Mouse (Mus musculus): ENCODE results near the gene Cib1. TPM values are rescaled to one million over a fixed set of nuclear protein-coding genes. Genes with fewer than 3 reads are reported as not detected.

Cib1 gene
- polyA plus RNA-seq (2017; shearing (Covaris generic)), result 176 TPM

GRCm38 (mm10) chr7:80232489-80233029, at the start of gene Cib1, which contains the start of gene Gdpgp1:
Gene Cib1 (minus strand): TSS chr7:80232813.
Gene Gdpgp1 (plus strand): TSS chr7:80232865.

DNA sequence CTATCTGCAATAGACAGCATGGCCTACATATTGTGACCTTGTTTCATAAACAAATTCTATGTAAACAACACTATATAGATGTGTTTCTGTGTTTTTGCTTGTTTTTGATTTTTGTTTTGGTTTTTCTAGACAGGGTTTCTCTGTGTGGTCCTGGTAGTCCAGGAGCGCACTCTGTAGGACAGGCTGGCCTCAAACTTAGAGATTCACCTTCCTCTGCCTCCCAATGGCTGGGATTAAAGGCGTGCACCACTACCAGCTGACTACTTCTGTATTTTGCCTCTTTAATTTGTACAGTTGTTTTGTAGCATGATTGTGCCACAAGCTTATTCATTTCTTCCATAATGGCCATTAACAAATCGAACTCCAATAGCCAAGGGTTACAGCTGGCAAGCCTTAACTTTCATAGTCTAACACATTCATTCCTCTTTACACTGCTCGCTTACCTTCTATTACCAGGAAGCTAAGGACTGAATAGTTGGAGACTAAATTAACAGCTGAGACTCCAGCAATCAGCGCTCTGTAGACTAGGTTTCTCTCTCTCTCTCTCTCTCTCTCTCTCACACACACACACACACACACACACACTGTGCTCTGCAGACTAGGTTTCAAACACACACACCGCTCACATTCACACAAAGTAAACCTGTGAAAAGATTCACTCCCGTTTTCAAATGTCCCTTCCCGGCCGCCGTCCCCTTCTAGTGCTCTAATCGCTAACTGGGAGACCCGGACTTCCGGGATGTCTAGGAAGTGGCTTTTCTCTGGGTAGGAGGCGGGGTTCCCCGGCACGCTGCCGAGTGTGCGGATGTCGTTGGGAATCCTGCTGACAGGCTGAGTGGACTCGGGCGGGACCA, 36.5 kb upstream of the Cib1 start, which contains the start of gene Vps33b:
Gene Vps33b, plus strand, starts transcription at position 753 of the 854 bp plus-strand sequence.

GRCm38 (mm10) chr7:80260625-80261371, 28.2 kb upstream of the Cib1 start, which contains the start of gene Ngrn:
Gene Ngrn (plus strand): TSS chr7:80261215.

GRCm38 (mm10) chr7:80246148-80246721, 13.6 kb upstream of the Cib1 start, which contains the start of gene Ttll13:
Gene Ttll13 (plus strand): TSS chr7:80246376.

GRCm38 (mm10) chr7:80186531-80187296, 45.9 kb downstream of the Cib1 start, which contains the start of gene Sema4b:
Gene Sema4b (plus strand): TSS chr7:80186841.

Other genes with a start within 250 kb of the Cib1 start
- 3.4 TPM for gene Zfp710, start 208.0 kb downstream of the Cib1 start, polyA plus RNA-seq (2017; shearing (Covaris generic))
- gene Idh2, start 117.4 kb downstream of the Cib1 start, polyA plus RNA-seq (2017; shearing (Covaris generic)), result 52.6 TPM
- 10.4 TPM for gene Sema4b, start 46.0 kb downstream of the Cib1 start, polyA plus RNA-seq (2017; shearing (Covaris generic))
- 12.7 TPM for gene Gdpgp1, start 52 bp upstream of the Cib1 start, polyA plus RNA-seq (2017; shearing (Covaris generic))
- not detected for gene Ttll13, start 13.6 kb upstream of the Cib1 start, polyA plus RNA-seq (2017; shearing (Covaris generic))
- 66.5 TPM for gene Ngrn, start 28.4 kb upstream of the Cib1 start, polyA plus RNA-seq (2017; shearing (Covaris generic))
- gene Vps33b, start 36.8 kb upstream of the Cib1 start, polyA plus RNA-seq (2017; shearing (Covaris generic)), result 43.5 TPM
- gene Prc1, start 61.6 kb upstream of the Cib1 start, polyA plus RNA-seq (2017; shearing (Covaris generic)), result 13.7 TPM
- 36.3 TPM for gene Rccd1, start 91.6 kb upstream of the Cib1 start, polyA plus RNA-seq (2017; shearing (Covaris generic))
- 110 TPM for gene Unc45a, start 108.2 kb upstream of the Cib1 start, polyA plus RNA-seq (2017; shearing (Covaris generic))
- 10.2 TPM for gene Hddc3, start 110.3 kb upstream of the Cib1 start, polyA plus RNA-seq (2017; shearing (Covaris generic))
- gene Man2a2, start 138.6 kb upstream of the Cib1 start, polyA plus RNA-seq (2017; shearing (Covaris generic)), result 14.5 TPM
- gene Fes, start 155.1 kb upstream of the Cib1 start, polyA plus RNA-seq (2017; shearing (Covaris generic)), result 1.3 TPM
- 4.7 TPM for gene Furin, start 172.6 kb upstream of the Cib1 start, polyA plus RNA-seq (2017; shearing (Covaris generic))